Mouse (Mus musculus): Measurements from ENCODE around the gene Zfp354b. TPM values are rescaled to one million over a fixed set of nuclear protein-coding genes. Genes with fewer than 3 reads are reported as not detected.
A peak's percentile ranks its signal among the peaks of the same experiment; 100 is the strongest.

Zfp354b gene
- polyA plus RNA-seq, 1 experiment from 2014 or later, result 1.5 TPM

DNA sequence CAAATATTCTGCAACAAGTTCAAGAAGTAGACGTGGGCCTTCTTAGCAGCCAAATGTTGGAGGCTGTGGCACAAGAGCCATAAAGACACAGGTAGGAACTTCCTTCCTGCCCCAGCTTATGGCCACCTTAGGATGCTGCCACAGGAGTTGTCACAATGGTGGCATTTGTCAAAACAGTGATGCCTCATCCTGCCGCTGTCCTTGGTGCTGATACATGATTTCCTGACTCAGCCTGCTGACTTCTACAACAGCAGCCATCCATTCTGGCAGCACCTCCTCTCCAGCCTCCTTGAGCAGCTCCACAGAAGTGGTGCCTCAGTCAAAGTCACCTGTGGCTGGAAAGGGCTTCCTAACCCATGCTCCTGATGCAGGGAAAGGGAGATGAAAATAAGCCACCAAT, 39.0 kb downstream of the Zfp354b start:
- 53% methylated on average over 2 of the region's 2 CpGs for WGBS
- peak; percentile 64 for DNase-seq (ENCODE audit: low spot score, missing footprints)

DNA sequence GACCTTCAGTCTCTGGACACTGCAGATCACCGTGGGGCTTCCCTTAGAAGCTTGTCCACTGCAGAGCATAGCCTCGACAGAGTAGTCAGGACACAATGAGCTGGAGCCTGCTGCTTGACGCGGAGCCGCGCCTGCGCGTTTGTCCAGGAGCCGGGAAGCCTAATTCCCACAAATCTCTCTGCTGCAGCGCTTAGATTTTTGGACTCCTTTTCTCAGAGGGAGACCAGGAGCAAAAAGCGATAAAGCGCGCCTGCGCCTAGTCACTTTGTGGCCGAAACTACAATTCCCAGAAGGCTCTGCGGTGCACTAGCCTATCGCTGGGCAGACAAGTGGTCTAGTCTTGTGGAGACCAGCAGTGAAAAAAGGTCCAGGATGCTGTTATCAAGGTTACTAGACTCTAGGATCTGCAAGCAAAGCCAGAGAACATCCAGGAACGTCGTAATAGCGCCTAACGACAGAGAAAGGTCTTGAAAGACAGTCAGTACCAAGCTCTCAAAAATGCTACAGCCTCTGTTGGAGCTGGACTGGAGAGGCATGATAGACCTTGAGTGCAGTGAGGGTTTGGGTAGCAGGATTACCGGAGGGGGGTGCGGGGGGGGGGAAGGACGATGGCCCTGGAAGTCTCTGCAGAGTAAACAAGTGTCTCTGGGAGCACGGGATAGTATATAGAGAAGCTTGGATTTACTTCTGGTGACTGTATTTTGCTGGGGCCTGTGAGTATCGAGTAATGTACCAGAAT, 43.9 kb downstream of the Zfp354b start, which contains the start of gene Zfp454:
Zfp454 (minus strand) TSS at position 262 of the 739 bp plus-strand sequence.
- Histone ChIP-seq H3K36me3 (ENCODE audit: control insufficient read depth, insufficient read depth, low read length) (peaks cover 6% of the 10 kb centered on the region), H3K9ac (ENCODE audit: low read length) (peak within 1 kb of the TSS; percentile 87), H3K9me3 (ENCODE audit: control insufficient read depth, low read length) (no peaks in the 10 kb centered on the region), H3K4me2 (peak within 1 kb of the TSS; percentile 73), H3K27ac (ENCODE audit: low read depth, low read length) (peak within 1 kb of the TSS; percentile 68), H3K4me1 (ENCODE audit: control insufficient read depth, insufficient read depth, low read length) (peaks cover 6% of the 10 kb centered on the region), H3K27me3 (ENCODE audit: control insufficient read depth, insufficient read depth, low read length) (no peaks in the 10 kb centered on the region), H3K4me3 (ENCODE audit: low read depth, low read length) (peak within 1 kb of the TSS; percentile 45)
- WGBS, result 6% methylated on average over 26 of the region's 26 CpGs
- ATAC-seq (ENCODE audit: low FRiP score) (peak; percentile 95), DNase-seq (ENCODE audit: low spot score, missing footprints) (peak; percentile 99)

More for the DNA sequence above, 39.0 kb downstream of the Zfp354b start:
- no peaks in the 10 kb centered on the region; the same call in 1 of the 2 replicates for H3K4me1 ChIP-seq (ENCODE audit: control insufficient read depth, insufficient read depth, low read length)
- no peaks in the 10 kb centered on the region for H3K27me3 ChIP-seq (ENCODE audit: control insufficient read depth, insufficient read depth, low read length)
- peaks cover 3% of the 10 kb centered on the region for H3K9me3 ChIP-seq (ENCODE audit: control insufficient read depth, low read length)
- H3K4me3 ChIP-seq (ENCODE audit: low read depth, low read length), result no peak overlapping the region
- H3K36me3 ChIP-seq (ENCODE audit: control insufficient read depth, insufficient read depth, low read length), result no peaks in the 10 kb centered on the region
- no peak overlapping the region for H3K27ac ChIP-seq (ENCODE audit: low read depth, low read length)
- no peak overlapping the region for H3K4me2 ChIP-seq
- no peak overlapping the region for H3K9ac ChIP-seq (ENCODE audit: low read length)
- no peak for ATAC-seq (ENCODE audit: low FRiP score)

DNA sequence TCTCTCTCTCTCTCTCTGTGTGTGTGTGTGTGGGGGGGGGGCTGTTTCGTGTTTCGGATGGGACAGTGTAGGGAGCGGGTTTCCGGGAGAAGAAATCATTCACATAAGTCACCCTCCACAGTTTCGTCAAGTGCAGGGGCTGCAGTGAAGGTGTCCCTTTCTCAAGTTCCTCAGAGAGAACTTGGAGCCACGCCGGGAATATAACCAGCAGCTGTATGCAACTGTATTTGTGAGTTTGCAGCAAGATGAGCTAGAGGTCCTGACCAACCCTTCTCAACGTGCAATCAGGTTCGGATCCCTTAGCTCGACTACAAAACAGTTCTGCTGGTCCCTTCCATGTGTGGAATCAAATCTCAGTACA, 44.5 kb downstream of the Zfp354b start:
- 27% methylated on average over 10 of the region's 10 CpGs for WGBS
- H3K4me2 ChIP-seq, result peak overlapping the region; percentile 73
- peak overlapping the region; percentile 68 for H3K27ac ChIP-seq (ENCODE audit: low read depth, low read length)
- peak overlapping the region; percentile 45 for H3K4me3 ChIP-seq (ENCODE audit: low read depth, low read length)
- no peaks in the 10 kb centered on the region for H3K9me3 ChIP-seq (ENCODE audit: control insufficient read depth, low read length)
- peaks cover 12% of the 10 kb centered on the region for H3K36me3 ChIP-seq (ENCODE audit: control insufficient read depth, insufficient read depth, low read length)
- no peak for DNase-seq (ENCODE audit: low spot score, missing footprints)
- H3K4me1 ChIP-seq (ENCODE audit: control insufficient read depth, insufficient read depth, low read length), result peaks cover 6% of the 10 kb centered on the region
- ATAC-seq (ENCODE audit: low FRiP score), result peak; percentile 26; the same call in 1 of the 2 replicates
- peak overlapping the region; percentile 87 for H3K9ac ChIP-seq (ENCODE audit: low read length)
- H3K27me3 ChIP-seq (ENCODE audit: control insufficient read depth, insufficient read depth, low read length), result no peaks in the 10 kb centered on the region

DNA sequence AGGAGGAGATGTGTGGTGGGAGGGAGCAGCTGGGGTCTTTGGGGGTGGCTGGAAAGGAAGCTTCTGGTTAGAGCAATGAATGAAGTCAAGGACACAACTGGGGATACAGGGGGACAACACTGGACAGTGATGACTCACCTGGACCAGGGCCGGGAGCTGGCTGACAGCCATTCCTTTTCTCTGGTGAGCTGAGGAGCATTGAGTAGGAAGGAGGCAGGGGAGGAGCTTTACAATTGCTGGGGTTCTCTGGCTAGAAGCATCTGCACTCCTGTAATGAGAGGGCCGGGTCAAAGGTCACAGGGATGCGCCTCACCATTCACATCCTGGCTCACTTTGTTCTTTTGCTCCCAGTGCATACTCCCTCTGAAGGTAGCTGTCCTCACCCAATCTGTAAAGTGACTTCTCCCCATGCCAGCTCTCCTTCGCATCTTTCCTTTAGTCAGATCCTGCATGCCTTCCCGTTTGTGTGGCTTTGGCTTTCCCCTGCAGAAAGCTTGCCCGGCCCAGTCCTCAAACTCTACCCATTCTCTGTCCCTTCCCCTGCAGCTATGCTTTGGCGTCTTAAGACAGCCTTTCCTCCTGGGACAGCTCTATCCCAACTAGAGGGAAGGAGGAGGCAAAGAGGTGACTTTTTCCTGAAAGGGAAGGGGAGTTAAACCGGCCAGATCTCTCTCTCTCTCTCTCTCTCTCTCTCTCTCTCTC, 45.1 kb downstream of the Zfp354b start:
- Histone ChIP-seq H3K27me3 (ENCODE audit: control insufficient read depth, insufficient read depth, low read length) (no peaks in the 10 kb centered on the region), H3K36me3 (ENCODE audit: control insufficient read depth, insufficient read depth, low read length) (peaks cover 14% of the 10 kb centered on the region), H3K4me2 (peak overlapping the region; percentile 73), H3K4me1 (ENCODE audit: control insufficient read depth, insufficient read depth, low read length) (peaks cover 6% of the 10 kb centered on the region), H3K27ac (ENCODE audit: low read depth, low read length) (no peak overlapping the region), H3K9ac (ENCODE audit: low read length) (peak overlapping the region; percentile 87), H3K4me3 (ENCODE audit: low read depth, low read length) (peak overlapping the region; percentile 45), H3K9me3 (ENCODE audit: control insufficient read depth, low read length) (no peaks in the 10 kb centered on the region)
- WGBS, result 47% methylated on average over 8 of the region's 8 CpGs
- ATAC-seq (ENCODE audit: low FRiP score) (no peak), DNase-seq (ENCODE audit: low spot score, missing footprints) (peak; percentile 85)

DNA sequence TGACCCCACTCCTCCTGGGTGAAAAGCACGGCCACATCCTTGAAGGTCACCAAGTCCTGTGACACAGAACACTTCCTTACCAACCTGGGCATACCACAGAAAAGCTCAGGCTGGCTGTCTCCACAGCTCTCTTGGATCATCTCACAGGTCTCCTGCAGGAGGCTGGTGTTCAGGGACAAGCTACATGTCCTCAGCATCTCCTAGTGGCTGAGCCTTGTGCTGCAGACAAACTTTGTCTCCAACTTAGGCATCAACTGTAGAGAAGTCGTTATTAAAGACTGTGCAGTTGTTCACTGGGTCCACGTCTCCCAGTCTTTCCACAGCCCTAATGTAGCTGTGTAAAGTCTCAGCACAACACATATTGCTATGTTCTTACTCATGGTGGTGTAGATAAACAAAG, 47.7 kb downstream of the Zfp354b start:
- H3K4me3 ChIP-seq (ENCODE audit: low read depth, low read length), result no peak overlapping the region
- H3K27me3 ChIP-seq (ENCODE audit: control insufficient read depth, insufficient read depth, low read length), result no peaks in the 10 kb centered on the region
- H3K27ac ChIP-seq (ENCODE audit: low read depth, low read length), result no peak overlapping the region
- no peak overlapping the region for H3K4me2 ChIP-seq
- ATAC-seq (ENCODE audit: low FRiP score) (no peak), DNase-seq (ENCODE audit: low spot score, missing footprints) (no peak)
- no peaks in the 10 kb centered on the region for H3K9me3 ChIP-seq (ENCODE audit: control insufficient read depth, low read length)
- peaks cover 6% of the 10 kb centered on the region for H3K4me1 ChIP-seq (ENCODE audit: control insufficient read depth, insufficient read depth, low read length)
- 81% methylated on average over 3 of the region's 3 CpGs for WGBS
- H3K36me3 ChIP-seq (ENCODE audit: control insufficient read depth, insufficient read depth, low read length), result peaks cover 25% of the 10 kb centered on the region
- H3K9ac ChIP-seq (ENCODE audit: low read length), result no peak overlapping the region

DNA sequence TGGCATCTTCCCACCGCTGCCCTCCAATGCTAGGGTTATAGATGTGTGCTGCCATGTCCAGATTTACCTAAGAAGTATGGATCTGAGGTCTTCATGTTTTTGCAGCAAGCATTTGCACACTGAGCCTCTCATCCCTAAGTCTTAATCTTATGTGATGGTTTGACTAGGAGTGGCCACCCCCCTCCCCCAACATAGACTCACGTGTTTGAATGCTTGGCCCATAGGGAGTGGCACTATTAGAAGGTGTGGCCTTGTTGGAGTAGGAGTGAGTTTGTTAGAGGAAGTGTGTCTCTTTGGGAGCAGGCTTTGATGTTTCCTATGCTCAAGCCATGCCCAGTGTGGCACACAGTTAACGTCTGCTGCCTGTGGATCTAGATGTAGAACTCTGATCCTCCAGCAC, 52.8 kb downstream of the Zfp354b start:
- H3K4me1 ChIP-seq (ENCODE audit: control insufficient read depth, insufficient read depth, low read length), result no peaks in the 10 kb centered on the region
- no peak for ATAC-seq (ENCODE audit: low FRiP score)
- no peak overlapping the region for H3K27ac ChIP-seq (ENCODE audit: low read depth, low read length)
- peaks cover 13% of the 10 kb centered on the region; the same call in 1 of the 2 replicates for H3K9me3 ChIP-seq (ENCODE audit: control insufficient read depth, low read length)
- H3K27me3 ChIP-seq (ENCODE audit: control insufficient read depth, insufficient read depth, low read length), result no peaks in the 10 kb centered on the region
- no peak overlapping the region for H3K4me2 ChIP-seq
- peaks cover 48% of the 10 kb centered on the region for H3K36me3 ChIP-seq (ENCODE audit: control insufficient read depth, insufficient read depth, low read length)
- no peak overlapping the region for H3K9ac ChIP-seq (ENCODE audit: low read length)
- DNase-seq (ENCODE audit: low spot score, missing footprints), result no peak
- WGBS, result 90% methylated on average over 3 of the region's 3 CpGs
- no peak overlapping the region for H3K4me3 ChIP-seq (ENCODE audit: low read depth, low read length)

Other genes starting within 250 kb of the Zfp354b start
- 46.7 and 48.5 TPM in 2 replicates for gene Zfp354c, start 103.9 kb downstream of the Zfp354b start, polyA plus RNA-seq (2014; fragmentation: Nextera tagmentation; extraction: Ambion mirVana)
- 1.3 and 1.5 TPM in 2 replicates for gene Zfp879, start 90.1 kb downstream of the Zfp354b start, polyA plus RNA-seq (2014; fragmentation: Nextera tagmentation; extraction: Ambion mirVana)
- gene Grm6, start 80.9 kb downstream of the Zfp354b start, polyA plus RNA-seq (2014; fragmentation: Nextera tagmentation; extraction: Ambion mirVana), result not detected in 2 replicates
- 18.7 and 20.6 TPM in 2 replicates for gene Zfp454, start 44.0 kb downstream of the Zfp354b start, polyA plus RNA-seq (2014; fragmentation: Nextera tagmentation; extraction: Ambion mirVana)
- 35.5 and 39.0 TPM in 2 replicates for gene Zfp2, start 15.5 kb downstream of the Zfp354b start, polyA plus RNA-seq (2014; fragmentation: Nextera tagmentation; extraction: Ambion mirVana)
- not detected in 2 replicates for gene 4933414I15Rik, start 12.1 kb upstream of the Zfp354b start, polyA plus RNA-seq (2014; fragmentation: Nextera tagmentation; extraction: Ambion mirVana)
- gene Prop1, start 22.1 kb upstream of the Zfp354b start, polyA plus RNA-seq (2014; fragmentation: Nextera tagmentation; extraction: Ambion mirVana), result not detected in 2 replicates
- not detected in 2 replicates for gene Olfr1378, start 34.9 kb upstream of the Zfp354b start, polyA plus RNA-seq (2014; fragmentation: Nextera tagmentation; extraction: Ambion mirVana)
- not detected in 2 replicates for gene Olfr1377, start 50.3 kb upstream of the Zfp354b start, polyA plus RNA-seq (2014; fragmentation: Nextera tagmentation; extraction: Ambion mirVana)
- gene Olfr51, start 72.0 kb upstream of the Zfp354b start, polyA plus RNA-seq (2014; fragmentation: Nextera tagmentation; extraction: Ambion mirVana), result not detected in 2 replicates
- gene Olfr54, start 82.6 kb upstream of the Zfp354b start, polyA plus RNA-seq (2014; fragmentation: Nextera tagmentation; extraction: Ambion mirVana), result not detected in 2 replicates
- gene Olfr1375, start 116.5 kb upstream of the Zfp354b start, polyA plus RNA-seq (2014; fragmentation: Nextera tagmentation; extraction: Ambion mirVana), result not detected in 2 replicates
- gene Zfp354a, start 127.6 kb upstream of the Zfp354b start, polyA plus RNA-seq (2014; fragmentation: Nextera tagmentation; extraction: Ambion mirVana), result 10.3 and 13.4 TPM in 2 replicates

All from midbrain, embryonic 11.5 days (tissue).